Mouse (Mus musculus): ENCODE data around the gene Asic1. TPM values are rescaled to one million over a fixed set of nuclear protein-coding genes. Genes with fewer than 3 reads are reported as not detected.
"Not testable (repeated sequence)": the region's sequence is repeated elsewhere in the genome, so short reads cannot be mapped to it uniquely, and the experiment has no call there.

Asic1 gene
- polyA plus RNA-seq, 1 experiment from 2014 or later = 48.6 TPM

DNA sequence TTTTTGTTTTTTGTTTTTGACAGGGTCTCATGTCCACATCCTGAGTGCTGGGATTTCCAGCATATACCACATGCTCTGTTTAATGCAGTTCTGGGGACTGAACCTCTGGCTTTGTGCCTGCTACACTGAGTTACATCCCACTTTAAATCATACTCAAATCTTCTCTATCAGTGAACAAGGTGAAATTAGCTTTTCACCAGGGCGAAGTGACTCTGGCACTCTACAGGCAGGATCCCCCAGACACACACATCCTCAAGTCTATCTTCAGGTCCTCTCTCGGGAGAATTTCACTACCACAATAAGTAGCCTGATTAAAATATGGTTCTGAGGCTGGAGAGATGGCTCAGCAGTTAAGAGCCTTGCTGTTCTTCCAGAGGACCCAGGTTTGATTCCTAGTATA lies 56.4 kb downstream of the Asic1 start:
- Histone ChIP-seq H3K9ac (peak overlapping the region; percentile 96), H3K4me3 (peak overlapping the region; percentile 91), H3K27ac (peak overlapping the region; percentile 94; the same call in 1 of the 2 replicates), H3K27me3 (no peaks in the 10 kb centered on the region), H3K4me2 (replicated peaks) (peak overlapping the region; percentile 73), H3K4me1 (peaks cover 30% of the 10 kb centered on the region), H3K9me3 (replicated peaks) (0 out of 2 replicates have a peak, but pooled peaks cover 4% of the 10 kb centered on the region), H3K36me3 (peaks cover 37% of the 10 kb centered on the region)
- WGBS = 85% methylated on average over 2 of the region's 2 CpGs
- ATAC-seq (ENCODE audit: low FRiP score) = no peak

DNA sequence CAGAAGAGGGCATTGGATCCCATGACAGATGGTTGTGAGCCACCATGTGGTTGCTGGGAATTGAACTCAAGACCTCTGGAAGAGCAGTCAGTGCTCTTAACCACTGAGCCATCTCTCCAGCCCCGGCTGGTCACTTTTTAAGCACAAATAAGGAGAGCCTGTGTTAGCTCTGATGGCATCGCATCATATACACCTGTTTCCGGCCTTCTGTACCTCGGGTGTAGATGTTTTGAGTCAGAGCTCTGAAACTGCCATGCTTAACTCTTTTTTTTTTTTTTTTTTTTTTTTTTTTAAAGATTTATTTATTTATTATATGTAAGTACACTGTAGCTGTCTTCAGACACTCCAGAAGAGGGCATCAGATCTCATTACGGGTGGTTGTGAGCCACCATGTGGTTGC lies 56.9 kb downstream of the Asic1 start:
- not testable (repeated sequence) for H3K27ac ChIP-seq; H3K4me2 ChIP-seq (replicated peaks); H3K9ac ChIP-seq; ATAC-seq (ENCODE audit: low FRiP score); H3K4me3 ChIP-seq; H3K27me3 ChIP-seq; H3K9me3 ChIP-seq (replicated peaks)
- WGBS = 97% methylated on average over 5 of the region's 5 CpGs
- peaks cover 30% of the 10 kb centered on the region for H3K4me1 ChIP-seq
- H3K36me3 ChIP-seq = peaks cover 36% of the 10 kb centered on the region

DNA sequence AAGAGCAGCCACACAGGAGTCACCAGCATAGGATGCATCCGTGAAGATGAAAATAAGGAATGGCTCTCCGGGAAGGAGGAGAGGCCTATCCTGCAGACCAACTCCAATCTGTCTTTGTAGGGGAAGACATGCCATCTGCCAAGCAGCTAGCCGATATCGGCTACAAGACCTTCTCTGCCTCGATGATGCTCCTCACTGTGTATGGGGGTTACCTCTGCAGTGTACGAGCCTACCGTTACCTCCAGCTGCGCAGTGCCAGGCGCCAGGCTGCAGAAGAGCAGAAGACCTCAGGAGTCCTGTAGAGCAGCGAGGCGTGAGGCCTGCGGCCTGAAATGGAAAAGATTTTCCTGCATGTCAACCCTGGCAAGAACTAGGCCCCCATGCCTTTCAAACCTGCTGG lies 57.4 kb downstream of the Asic1 start:
- no peaks in the 10 kb centered on the region for H3K27me3 ChIP-seq
- peaks cover 30% of the 10 kb centered on the region for H3K4me1 ChIP-seq
- no peak overlapping the region for H3K4me2 ChIP-seq (replicated peaks)
- H3K9ac ChIP-seq = no peak overlapping the region
- peaks cover 35% of the 10 kb centered on the region for H3K36me3 ChIP-seq
- no peak overlapping the region for H3K27ac ChIP-seq
- WGBS = 97% methylated on average over 12 of the region's 12 CpGs
- no peak overlapping the region for H3K4me3 ChIP-seq
- no peak for ATAC-seq (ENCODE audit: low FRiP score)
- 0 out of 2 replicates have a peak, but pooled peaks cover 4% of the 10 kb centered on the region for H3K9me3 ChIP-seq (replicated peaks)

DNA sequence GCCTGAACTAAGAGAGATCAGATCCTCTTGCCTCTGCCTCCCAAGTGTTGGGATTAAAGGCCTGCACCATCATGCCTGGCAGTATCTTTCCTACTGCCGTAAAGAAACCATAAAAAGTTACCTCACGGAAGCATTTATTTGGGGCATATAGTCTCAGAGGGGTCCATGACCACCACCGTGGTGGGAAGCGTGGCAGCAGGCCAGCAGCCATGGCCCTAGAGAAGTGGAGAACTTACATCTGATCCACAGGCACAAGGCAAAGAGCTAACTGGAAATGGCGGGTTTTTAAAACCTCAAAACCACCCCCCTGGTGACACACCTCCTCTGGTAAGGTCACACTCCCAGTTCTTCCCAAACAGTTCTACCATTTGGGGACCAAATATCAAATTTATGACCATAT lies 58.0 kb downstream of the Asic1 start:
- Histone ChIP-seq H3K9ac (no peak overlapping the region), H3K36me3 (peaks cover 38% of the 10 kb centered on the region), H3K4me2 (replicated peaks) (no peak overlapping the region), H3K9me3 (replicated peaks) (0 out of 2 replicates have a peak, but pooled peaks cover 4% of the 10 kb centered on the region), H3K4me3 (no peak overlapping the region), H3K4me1 (peaks cover 27% of the 10 kb centered on the region), H3K27ac (no peak overlapping the region), H3K27me3 (no peaks in the 10 kb centered on the region)
- WGBS = 96% methylated on average over 5 of the region's 5 CpGs
- ATAC-seq (ENCODE audit: low FRiP score) = no peak

DNA sequence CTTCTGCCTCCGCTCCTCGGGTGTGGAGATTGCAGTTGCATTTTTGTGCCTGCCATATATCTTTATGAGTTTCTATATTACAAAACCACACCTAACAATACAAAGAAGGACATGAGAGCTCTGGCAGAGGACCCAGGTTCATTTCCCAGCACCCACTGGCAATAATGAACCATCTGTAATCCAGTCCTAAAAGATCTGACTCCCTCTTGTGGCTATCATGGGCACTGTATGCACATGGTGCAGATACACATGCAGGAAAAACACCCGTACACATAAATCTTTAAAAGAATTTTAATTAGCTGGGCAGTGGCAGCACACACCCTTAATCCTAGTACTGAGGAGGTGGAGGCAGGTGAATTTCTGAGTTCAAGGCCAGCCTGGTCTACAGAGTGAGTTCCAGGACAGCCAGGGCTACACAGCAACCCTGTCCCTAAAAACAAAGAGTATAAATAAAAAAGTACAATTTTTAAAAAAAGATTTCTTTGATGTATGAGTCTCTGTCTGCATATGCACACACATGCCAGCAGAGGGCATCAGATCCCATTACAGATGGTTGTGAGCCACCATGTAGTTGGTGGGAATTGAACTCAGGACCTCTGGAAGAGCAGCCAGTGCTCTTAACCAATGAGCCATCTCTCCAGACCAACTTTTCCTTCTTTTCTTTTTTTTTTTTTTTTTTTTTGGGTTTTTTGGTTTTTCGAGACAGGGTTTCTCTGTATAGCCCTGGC lies 59.1 kb downstream of the Asic1 start:
- WGBS = 97% methylated on average over 4 of the region's 4 CpGs
- Histone ChIP-seq H3K27me3 (no peaks in the 10 kb centered on the region), H3K9ac (no peak overlapping the region), H3K4me2 (replicated peaks) (no peak overlapping the region), H3K4me3 (no peak overlapping the region), H3K36me3 (peaks cover 35% of the 10 kb centered on the region), H3K9me3 (replicated peaks) (0 out of 2 replicates have a peak, but pooled peaks cover 4% of the 10 kb centered on the region), H3K4me1 (peaks cover 17% of the 10 kb centered on the region), H3K27ac (no peak overlapping the region)
- ATAC-seq (ENCODE audit: low FRiP score) = no peak

DNA sequence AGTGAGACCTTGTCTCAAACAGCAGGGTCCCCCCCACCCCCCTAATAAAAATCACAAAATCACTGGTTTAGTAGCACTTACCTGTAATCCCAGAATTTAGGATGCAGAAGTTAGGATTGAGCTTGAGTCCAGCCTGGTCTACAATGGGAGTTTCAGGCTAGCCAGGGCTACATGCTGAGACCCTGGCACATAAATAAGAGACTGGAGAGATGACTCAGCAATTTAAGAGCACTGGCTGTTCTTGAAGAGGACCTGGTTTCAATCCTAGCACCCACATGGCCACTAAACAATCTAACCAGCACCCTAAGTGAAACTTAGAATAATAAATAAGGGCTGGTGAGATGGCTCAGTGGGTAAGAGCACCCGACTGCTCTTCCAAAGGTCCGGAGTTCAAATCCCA lies 61.0 kb downstream of the Asic1 start:
- 0 out of 2 replicates have a peak, but pooled peaks cover 4% of the 10 kb centered on the region for H3K9me3 ChIP-seq (replicated peaks)
- no peak overlapping the region for H3K27ac ChIP-seq
- H3K4me3 ChIP-seq = no peak overlapping the region
- peaks cover 52% of the 10 kb centered on the region for H3K36me3 ChIP-seq
- H3K27me3 ChIP-seq = no peaks in the 10 kb centered on the region
- H3K4me2 ChIP-seq (replicated peaks) = no peak overlapping the region
- H3K9ac ChIP-seq = no peak overlapping the region
- WGBS = 97% methylated on average over 2 of the region's 2 CpGs
- ATAC-seq (ENCODE audit: low FRiP score) = no peak
- H3K4me1 ChIP-seq = peaks cover 6% of the 10 kb centered on the region

DNA sequence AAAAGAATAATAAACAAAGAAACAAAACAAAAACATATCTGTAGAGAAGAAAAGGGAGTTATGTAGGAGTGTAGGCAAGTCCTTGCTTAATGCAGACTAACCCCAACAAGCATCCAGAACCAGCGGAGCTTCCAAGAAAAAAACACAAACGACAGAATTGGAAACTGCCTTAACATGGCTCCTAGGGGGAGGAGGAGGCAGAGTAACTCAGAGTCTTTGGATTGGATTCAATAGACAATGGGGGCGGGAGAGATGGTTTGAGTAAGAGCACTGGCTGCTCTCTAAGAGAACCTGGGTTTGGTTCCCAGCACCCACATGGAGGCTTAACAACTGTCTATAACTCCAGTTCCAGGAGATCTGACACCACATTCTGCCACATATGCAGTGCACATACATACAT lies 61.5 kb downstream of the Asic1 start:
- H3K9ac ChIP-seq = no peak overlapping the region
- no peak overlapping the region for H3K27ac ChIP-seq
- no peak overlapping the region for H3K4me2 ChIP-seq (replicated peaks)
- no peak overlapping the region for H3K4me3 ChIP-seq
- WGBS = 93% methylated on average over 3 of the region's 3 CpGs
- H3K9me3 ChIP-seq (replicated peaks) = 0 out of 2 replicates have a peak, but pooled peaks cover 4% of the 10 kb centered on the region
- H3K27me3 ChIP-seq = no peaks in the 10 kb centered on the region
- peaks cover 57% of the 10 kb centered on the region for H3K36me3 ChIP-seq
- no peak for ATAC-seq (ENCODE audit: low FRiP score)
- H3K4me1 ChIP-seq = peaks cover under 1% of the 10 kb centered on the region

DNA sequence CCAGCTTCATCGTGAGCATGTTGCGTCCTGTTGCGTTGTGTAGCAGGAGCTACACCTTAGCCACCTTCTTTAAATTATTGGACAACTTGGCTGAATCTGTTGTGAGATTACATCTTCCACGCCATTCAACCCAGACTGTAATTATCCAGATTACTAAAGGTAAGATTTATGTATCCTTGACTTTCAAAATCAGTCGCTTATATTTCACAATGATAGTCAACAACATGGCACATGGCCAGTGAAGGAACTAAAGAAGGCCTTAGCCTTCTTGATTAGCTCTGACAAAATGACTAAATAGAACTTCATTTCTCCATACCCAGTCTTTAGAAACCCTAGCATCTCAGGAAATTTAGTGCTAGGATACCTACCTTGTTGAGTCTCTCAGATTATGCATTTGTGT lies 63.0 kb downstream of the Asic1 start:
- H3K27ac ChIP-seq = no peak overlapping the region
- H3K4me1 ChIP-seq = no peaks in the 10 kb centered on the region
- H3K9ac ChIP-seq = no peak overlapping the region
- H3K27me3 ChIP-seq = no peaks in the 10 kb centered on the region
- 0 out of 2 replicates have a peak, but pooled peaks cover 4% of the 10 kb centered on the region for H3K9me3 ChIP-seq (replicated peaks)
- H3K36me3 ChIP-seq = peaks cover 64% of the 10 kb centered on the region
- H3K4me3 ChIP-seq = no peak overlapping the region
- no peak overlapping the region for H3K4me2 ChIP-seq (replicated peaks)
- no peak for ATAC-seq (ENCODE audit: low FRiP score)
- WGBS = 91% methylated on average over 5 of the region's 5 CpGs

DNA sequence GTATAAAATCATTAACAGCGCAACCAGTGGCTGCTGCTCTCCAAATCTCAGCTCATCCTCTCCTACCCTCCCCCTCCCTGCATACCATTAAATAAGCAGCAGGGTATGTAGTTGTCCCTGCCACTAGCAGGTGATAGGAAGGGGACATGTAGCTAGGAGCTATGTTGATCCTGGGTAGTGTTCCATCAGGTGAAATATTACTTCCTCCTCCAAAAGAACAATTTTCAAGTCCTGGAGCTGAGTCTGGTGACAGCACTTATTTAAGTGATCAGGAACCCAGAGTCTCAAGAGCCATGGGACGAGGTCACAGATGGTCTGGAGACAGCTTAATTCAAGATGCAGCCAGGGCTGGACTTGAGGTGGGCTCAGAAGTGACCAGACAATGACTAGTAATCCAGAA lies 65.5 kb downstream of the Asic1 start:
- no peak overlapping the region for H3K27ac ChIP-seq
- H3K36me3 ChIP-seq = peaks cover 73% of the 10 kb centered on the region
- ATAC-seq (ENCODE audit: low FRiP score) = no peak
- WGBS = 95% methylated on average over 2 of the region's 2 CpGs
- no peak overlapping the region for H3K4me2 ChIP-seq (replicated peaks)
- no peaks in the 10 kb centered on the region for H3K27me3 ChIP-seq
- H3K4me3 ChIP-seq = no peak overlapping the region
- no peaks in the 10 kb centered on the region for H3K9me3 ChIP-seq (replicated peaks)
- H3K4me1 ChIP-seq = no peaks in the 10 kb centered on the region
- H3K9ac ChIP-seq = no peak overlapping the region

DNA sequence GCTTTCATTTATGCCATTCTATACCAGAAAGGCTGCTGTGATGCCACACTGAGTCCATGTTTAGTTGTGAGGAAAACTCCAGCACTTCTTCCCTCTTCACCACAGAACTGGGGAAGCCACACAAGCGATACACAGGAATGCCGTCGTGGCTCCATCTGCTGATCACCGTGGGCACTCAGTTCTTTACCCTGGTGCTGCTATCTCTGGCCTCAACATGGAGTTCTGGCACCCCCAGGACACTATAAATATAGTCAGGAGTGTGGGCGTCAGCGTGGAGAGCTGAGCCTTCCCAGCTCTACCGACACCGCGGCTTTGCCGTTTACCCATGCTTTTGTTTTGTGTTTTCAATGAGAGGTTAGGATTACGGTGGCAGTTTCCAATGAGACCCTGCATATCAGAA lies 66.5 kb downstream of the Asic1 start:
- H3K27ac ChIP-seq = no peak overlapping the region
- 92% methylated on average over 11 of the region's 11 CpGs for WGBS
- H3K36me3 ChIP-seq = peaks cover 77% of the 10 kb centered on the region
- H3K9ac ChIP-seq = no peak overlapping the region
- H3K4me1 ChIP-seq = no peaks in the 10 kb centered on the region
- H3K4me3 ChIP-seq = no peak overlapping the region
- H3K9me3 ChIP-seq (replicated peaks) = no peaks in the 10 kb centered on the region
- H3K4me2 ChIP-seq (replicated peaks) = no peak overlapping the region
- no peak for ATAC-seq (ENCODE audit: low FRiP score)
- no peaks in the 10 kb centered on the region for H3K27me3 ChIP-seq

DNA sequence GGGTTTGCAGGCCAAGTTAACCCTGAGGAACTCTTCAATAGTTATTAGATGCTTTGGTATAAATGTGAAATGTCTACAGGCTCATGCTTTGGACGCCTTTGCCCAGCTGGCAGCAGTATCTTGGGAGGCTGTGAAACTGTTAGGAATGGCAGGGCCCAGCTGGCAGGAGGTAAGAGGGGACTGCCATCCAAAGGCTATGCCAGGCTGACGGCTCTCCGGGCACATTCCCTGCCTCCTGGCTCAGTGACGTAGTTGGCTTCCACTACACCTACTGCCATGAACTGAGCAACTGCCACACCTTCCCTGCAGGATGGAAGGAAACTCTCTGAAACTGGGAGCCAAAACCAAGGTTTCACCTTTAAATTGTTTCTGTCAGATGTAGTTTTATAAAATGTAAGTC lies 70.1 kb downstream of the Asic1 start:
- Histone ChIP-seq H3K9me3 (replicated peaks) (no peaks in the 10 kb centered on the region), H3K4me2 (replicated peaks) (no peak overlapping the region), H3K4me1 (no peaks in the 10 kb centered on the region), H3K9ac (no peak overlapping the region), H3K36me3 (peaks cover 65% of the 10 kb centered on the region), H3K4me3 (no peak overlapping the region), H3K27ac (no peak overlapping the region), H3K27me3 (no peaks in the 10 kb centered on the region)
- 94% methylated on average over 4 of the region's 4 CpGs for WGBS
- ATAC-seq (ENCODE audit: low FRiP score) = no peak

Data from hindbrain, embryonic 12.5 days (tissue).